Mouse (Mus musculus) heart, adult 2 months (tissue): Measurements from ENCODE around the gene Abcc10. TPM values are rescaled to one million over a fixed set of nuclear protein-coding genes. Genes with fewer than 3 reads are reported as not detected.

Source experiments
- DNase-seq, 2 experiments: peaks; one replicate each; pipeline ENCODE4 v3.0.0; 2021
- H3K27ac ChIP-seq: fragments of 200-600 bp; 2 replicates; pipeline ENCODE4 v1.8.1; 2022
- H3K27me3 ChIP-seq: fragments of 200-500 bp; 2 replicates; pipeline ENCODE4 v1.6.1; 2012; ENCODE audit warnings: mild to moderate bottlenecking, low read length, inconsistent platforms, mixed read lengths; ENCODE audit not compliant: control insufficient read depth, insufficient read depth
- H3K36me3 ChIP-seq: fragments of 200-500 bp; 2 replicates; pipeline ENCODE4 v1.6.1; 2012; ENCODE audit warnings: low read length, inconsistent platforms; ENCODE audit not compliant: control insufficient read depth, insufficient read depth
- H3K4me1 ChIP-seq: fragments of 200-500 bp; 2 replicates; pipeline ENCODE4 v1.6.1; 2011; ENCODE audit warnings: low read length; ENCODE audit not compliant: control insufficient read depth, insufficient read depth
- H3K4me3 ChIP-seq: fragments of 200-600 bp; 2 replicates; pipeline ENCODE4 v1.8.1; 2022
- H3K79me2 ChIP-seq: fragments of 200-500 bp; replicated peaks from 2 replicates; pipeline ENCODE4 v1.6.1; 2012; ENCODE audit warnings: mild to moderate bottlenecking, inconsistent platforms, low read length, moderate library complexity, mixed read lengths; ENCODE audit not compliant: control insufficient read depth, insufficient read depth
- H3K9ac ChIP-seq: fragments of 200-500 bp; 2 replicates; pipeline ENCODE4 v1.6.1; 2012; ENCODE audit warnings: low read depth, mild to moderate bottlenecking, control low read depth, inconsistent platforms, low read length, mixed read lengths
- CTCF ChIP-seq: fragments of 200-600 bp; IDR thresholded peaks from 2 replicates; pipeline ENCODE4 v1.8.1; 2022; ENCODE audit warnings: antibody characterized with exemption, mild to moderate bottlenecking, moderate library complexity
- EP300 ChIP-seq: fragments of 200-500 bp; IDR thresholded peaks from 2 replicates; pipeline ENCODE4 v1.6.1; 2011; ENCODE audit warnings: low read depth, low read length, control low read depth; ENCODE audit not compliant: insufficient read depth
- POLR2A ChIP-seq: fragments of 200-500 bp; IDR thresholded peaks from 2 replicates; pipeline ENCODE4 v1.6.1; 2011; ENCODE audit warnings: mild to moderate bottlenecking, low read depth, low read length, control low read depth; ENCODE audit not compliant: insufficient read depth
- WGBS: fragments of 180-500 bp; shearing (Covaris S2); methylation state at CpG from one replicate; pipeline ENCODE4 v1.1.7; 2018; 5-methylcytosine and 5-hydroxymethylcytosine counted together
- intact Hi-C: fragments of 180-260 bp; cut with DNase I; formaldehyde crosslinking; loops from one replicate; pipeline ENCODE4 v1.15.1; 2025
- polyA plus RNA-seq: library from polyadenylated mRNA; depleted of rRNA; stranded (reverse); fragments of >200 nt; gene quantifications from 2 replicates; pipeline ENCODE4 v1.2.3, GENCODE M21; 2012
- total RNA-seq, 2 experiments: library from RNA; stranded (reverse); gene quantifications; 2 replicates each; pipeline ENCODE4 v1.2.3; 2021

The Abcc10 gene
- total and polyA plus RNA-seq, 3 experiments = 3.9 to 9.1 (median 4.0) TPM

DNA sequence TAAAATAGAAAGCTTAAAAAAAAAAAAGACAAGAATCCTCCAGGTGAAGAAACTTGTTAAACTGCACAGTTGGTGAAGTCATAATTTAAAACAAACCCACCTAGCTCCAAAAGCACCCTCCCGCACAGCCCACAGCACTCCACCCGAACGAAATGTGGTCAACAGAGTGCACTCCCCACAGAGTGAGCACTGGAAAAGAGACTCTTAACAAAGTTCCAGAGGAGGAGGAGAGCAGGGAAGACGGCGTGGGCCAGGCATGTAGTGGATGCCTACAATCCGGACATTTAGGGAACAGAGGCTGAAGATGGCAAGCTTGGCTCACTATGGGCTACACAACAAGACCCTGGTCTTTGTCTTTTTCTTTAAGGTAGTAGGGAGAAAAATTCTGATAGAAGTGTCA lies 53.1 kb downstream of the Abcc10 start:
- no peak overlapping the region for H3K9ac ChIP-seq

DNA sequence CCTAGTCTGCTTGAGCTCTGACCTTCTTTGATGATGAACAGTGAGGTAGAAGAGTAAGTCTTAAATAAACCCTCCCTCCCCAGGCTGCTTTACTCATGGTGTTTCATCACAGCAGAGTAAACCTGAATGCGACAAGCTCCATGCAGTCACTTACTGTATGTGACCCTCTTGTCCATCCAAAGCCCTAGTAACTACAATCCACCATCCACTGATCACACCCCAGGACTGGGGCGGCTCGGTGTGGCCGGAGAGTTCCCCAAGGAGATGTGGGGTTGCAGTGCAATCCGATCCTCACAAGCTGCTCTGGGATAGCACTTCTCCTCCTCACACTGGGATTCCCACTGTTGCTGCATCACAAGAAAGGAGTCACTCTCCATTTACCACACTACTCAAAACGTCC lies 53.7 kb downstream of the Abcc10 start:
- Histone ChIP-seq H3K4me1 (peaks cover 23% of the 10 kb centered on the region; the same call in 1 of the 2 replicates), H3K4me3 (no peak overlapping the region), H3K9ac (no peak overlapping the region; the same call in 1 of the 2 replicates), H3K27ac (peak overlapping the region; percentile 23), H3K79me2 (peaks cover 4% of the 10 kb centered on the region), H3K36me3 (peaks cover 12% of the 10 kb centered on the region), H3K27me3 (no peaks in the 10 kb centered on the region)
- intact Hi-C loops = no loop called here
- DNase-seq = peak in 1 of 2 experiments; percentile 18
- 79% methylated on average over 6 of the region's 6 CpGs for WGBS
- no peak for TF ChIP-seq POLR2A
- TF ChIP-seq EP300 = no peak
- no peak for TF ChIP-seq CTCF

More for the DNA sequence above, 53.1 kb downstream of the Abcc10 start:
- WGBS = 92% methylated on average over 6 of the region's 6 CpGs
- Histone ChIP-seq H3K4me1 (peaks cover 21% of the 10 kb centered on the region; the same call in 1 of the 2 replicates), H3K27ac (no peak overlapping the region), H3K79me2 (peaks cover 4% of the 10 kb centered on the region), H3K27me3 (no peaks in the 10 kb centered on the region), H3K4me3 (no peak overlapping the region), H3K36me3 (peaks cover 12% of the 10 kb centered on the region)
- TF ChIP-seq POLR2A = no peak
- no peak for TF ChIP-seq CTCF
- TF ChIP-seq EP300 = no peak
- no peak for DNase-seq
- intact Hi-C loops = no loop called here

DNA sequence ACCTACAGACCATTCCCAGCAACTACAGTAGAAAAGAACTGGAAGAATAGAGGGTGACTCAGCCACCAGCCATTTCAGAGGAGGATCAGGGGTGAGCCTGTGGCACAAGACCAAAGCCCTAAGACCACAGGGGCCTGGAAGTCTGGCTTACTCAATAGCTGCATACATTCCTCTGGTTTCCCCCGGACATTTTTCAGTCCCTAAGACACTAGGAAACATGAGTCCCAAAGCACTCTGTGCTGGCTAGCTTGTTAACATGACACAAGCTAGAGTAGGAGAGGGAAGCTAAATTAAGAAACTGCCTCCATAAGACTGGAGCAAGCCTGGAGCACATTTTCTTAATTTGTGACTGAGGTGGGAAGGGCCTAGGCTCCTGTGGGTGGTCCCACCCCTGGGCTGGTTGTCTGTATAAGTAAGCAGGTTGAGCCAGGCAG lies 54.3 kb downstream of the Abcc10 start:
- Histone ChIP-seq H3K79me2 (peaks cover 4% of the 10 kb centered on the region), H3K27ac (peak overlapping the region; percentile 23), H3K4me3 (no peak overlapping the region), H3K9ac (no peak overlapping the region), H3K4me1 (peaks cover 24% of the 10 kb centered on the region; the same call in 1 of the 2 replicates), H3K36me3 (peaks cover 12% of the 10 kb centered on the region), H3K27me3 (no peaks in the 10 kb centered on the region)
- TF ChIP-seq POLR2A = no peak
- no peak for TF ChIP-seq EP300
- TF ChIP-seq CTCF = no peak
- WGBS = 16% methylated on average over 1 of the region's 1 CpGs
- DNase-seq = peak; percentile 11 to 17
- intact Hi-C loops = loop anchor here (2.0 kb wide), 1 partner anchor 13 kb away; no protein-coding TSS in a partner anchor

DNA sequence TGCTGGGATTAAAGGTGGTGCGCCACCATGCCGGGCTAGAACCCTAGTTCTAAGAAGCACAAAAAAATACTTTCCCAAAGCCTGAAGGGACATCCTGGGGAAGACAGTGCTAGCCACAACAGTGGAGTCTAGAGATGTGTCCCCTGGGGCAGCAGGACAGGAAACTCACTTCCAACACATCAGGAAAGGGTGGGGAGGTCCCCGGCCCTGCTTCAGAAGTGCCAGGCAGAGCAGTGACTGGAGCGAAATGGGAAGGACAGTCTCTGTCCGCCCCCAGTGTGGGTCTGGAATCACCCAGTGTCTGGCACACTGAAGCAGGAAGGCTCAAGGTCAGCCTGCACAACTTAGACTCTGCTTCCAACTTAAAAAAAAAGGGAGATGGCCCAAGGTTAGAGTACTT lies 55.5 kb downstream of the Abcc10 start:
- Histone ChIP-seq H3K36me3 (peaks cover 12% of the 10 kb centered on the region), H3K27me3 (no peaks in the 10 kb centered on the region), H3K79me2 (peaks cover 2% of the 10 kb centered on the region), H3K4me1 (peaks cover 21% of the 10 kb centered on the region; the same call in 1 of the 2 replicates), H3K27ac (peak overlapping the region; percentile 23), H3K4me3 (no peak overlapping the region), H3K9ac (no peak overlapping the region)
- peak; percentile 60 to 68 for DNase-seq
- TF ChIP-seq EP300 = peak; percentile 81
- TF ChIP-seq CTCF = no peak
- peak; percentile 19; the same call in 1 of the 2 replicates for TF ChIP-seq POLR2A
- intact Hi-C loops = loop anchor here (2.0 kb wide), 1 partner anchor 14 kb away; no protein-coding TSS in a partner anchor
- WGBS = 37% methylated on average over 5 of the region's 5 CpGs

DNA sequence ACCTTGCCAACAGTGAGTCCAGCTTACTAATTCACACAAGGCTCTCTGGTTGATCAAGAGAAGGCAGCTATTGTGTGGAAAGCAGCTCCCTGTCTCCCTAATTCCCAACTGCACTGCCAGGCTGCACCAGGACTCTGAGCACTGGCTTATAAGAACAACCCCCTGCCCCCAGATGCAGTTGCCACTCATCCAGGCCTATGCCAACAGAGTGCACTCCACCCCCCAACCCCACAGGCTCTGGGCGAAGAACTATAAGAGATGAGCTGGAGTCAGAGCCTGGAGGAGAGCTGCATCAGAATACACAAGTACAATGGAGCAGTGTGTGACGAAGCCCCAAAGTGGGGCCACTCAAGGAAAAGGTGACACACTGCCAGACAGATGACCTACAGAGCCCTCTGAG lies 56.1 kb downstream of the Abcc10 start:
- peak overlapping the region; percentile 23 for H3K27ac ChIP-seq
- no peak overlapping the region for H3K4me3 ChIP-seq
- peaks cover 2% of the 10 kb centered on the region; the same call in 1 of the 2 replicates for H3K79me2 ChIP-seq
- H3K36me3 ChIP-seq = peaks cover 9% of the 10 kb centered on the region
- intact Hi-C loops = loop anchor here (2.0 kb wide), 1 partner anchor 15 kb away; no protein-coding TSS in a partner anchor
- TF ChIP-seq CTCF (no peak), EP300 (no peak), POLR2A (no peak)
- no peak overlapping the region for H3K9ac ChIP-seq
- DNase-seq = no peak
- no peaks in the 10 kb centered on the region for H3K27me3 ChIP-seq
- 85% methylated on average over 2 of the region's 2 CpGs for WGBS
- peaks cover 20% of the 10 kb centered on the region; the same call in 1 of the 2 replicates for H3K4me1 ChIP-seq
